Mouse (Mus musculus) small intestine, adult 2 months (tissue): ENCODE measurements around the gene Topbp1.
A peak's percentile ranks its signal among the peaks of the same experiment; 100 is the strongest.

Source experiments
- CTCF ChIP-seq: fragments of 200-500 bp; IDR thresholded peaks from 2 replicates; pipeline ENCODE4 v1.5.1; 2012; ENCODE audit warnings: low read depth, mild to moderate bottlenecking, control low read depth, inconsistent platforms, low read length, moderate library complexity, mixed read lengths; ENCODE audit not compliant: insufficient replicate concordance, insufficient read length; ENCODE audit errors: extremely low read depth
- POLR2A ChIP-seq: fragments of 200-500 bp; IDR thresholded peaks from 2 replicates; pipeline ENCODE4 v1.6.1; 2012; ENCODE audit warnings: low read depth, mild to moderate bottlenecking, control low read depth, inconsistent platforms, low read length, moderate library complexity

DNA sequence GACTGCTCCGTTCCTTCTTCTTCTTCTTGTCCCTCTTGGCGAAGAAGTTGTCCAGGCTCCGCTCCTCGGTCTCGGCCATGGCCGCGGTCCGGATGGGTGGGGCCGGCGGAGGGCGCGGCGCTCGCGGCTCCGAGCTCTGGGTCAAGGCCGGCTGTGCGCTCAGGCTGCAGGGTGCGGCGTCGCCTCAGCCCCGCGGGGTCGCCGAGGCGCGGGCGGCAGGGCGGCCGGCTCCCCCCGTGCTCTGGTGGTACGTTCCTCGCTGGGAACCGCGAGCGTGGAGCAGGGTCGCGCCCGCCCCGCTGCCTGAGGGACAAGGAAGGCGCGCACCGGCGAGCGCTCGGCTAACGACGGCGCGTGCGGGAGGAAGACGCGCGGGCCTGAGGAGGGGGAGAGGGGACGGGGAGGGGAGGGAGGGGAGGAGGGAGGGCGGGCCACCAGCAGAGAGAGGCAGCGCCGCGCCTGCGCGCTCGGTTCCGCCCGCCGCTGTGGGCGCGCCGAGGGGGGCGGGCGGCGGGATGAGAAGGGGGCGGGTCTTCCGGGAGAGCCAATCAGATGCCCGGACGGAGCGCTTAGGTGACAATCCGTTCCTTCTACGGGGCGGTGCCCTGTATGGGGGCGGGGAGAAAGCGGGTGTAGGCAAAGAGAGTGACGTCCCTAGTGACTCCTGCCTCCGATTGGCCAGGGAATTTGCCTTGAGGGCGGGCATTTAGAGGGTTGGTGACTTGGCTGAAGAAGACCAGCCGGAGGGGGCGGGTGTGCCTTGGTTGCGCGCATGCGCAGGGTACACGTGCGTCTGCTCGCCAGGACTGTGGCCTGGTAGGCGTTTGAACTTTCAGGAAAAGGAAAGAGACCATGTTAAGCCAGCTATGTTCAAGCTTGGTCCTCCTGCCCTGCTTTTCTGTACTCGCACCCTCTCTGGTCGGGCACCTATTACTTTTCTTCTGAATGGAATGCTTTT lies 60.6 kb downstream of the Topbp1 start, which contains the start of gene Cdv3:
- TF ChIP-seq CTCF: no peak
- TF ChIP-seq POLR2A: peak; percentile 61
